Mouse (Mus musculus) ovary, adult 18-20 months (tissue): Measurements from ENCODE around the gene Plxna1.

Experiments
- DNase-seq: peaks from one replicate; pipeline ENCODE4 v3.0.0; 2022; ENCODE audit warnings: low spot score, mixed read lengths

Gene Plxna1

DNA sequence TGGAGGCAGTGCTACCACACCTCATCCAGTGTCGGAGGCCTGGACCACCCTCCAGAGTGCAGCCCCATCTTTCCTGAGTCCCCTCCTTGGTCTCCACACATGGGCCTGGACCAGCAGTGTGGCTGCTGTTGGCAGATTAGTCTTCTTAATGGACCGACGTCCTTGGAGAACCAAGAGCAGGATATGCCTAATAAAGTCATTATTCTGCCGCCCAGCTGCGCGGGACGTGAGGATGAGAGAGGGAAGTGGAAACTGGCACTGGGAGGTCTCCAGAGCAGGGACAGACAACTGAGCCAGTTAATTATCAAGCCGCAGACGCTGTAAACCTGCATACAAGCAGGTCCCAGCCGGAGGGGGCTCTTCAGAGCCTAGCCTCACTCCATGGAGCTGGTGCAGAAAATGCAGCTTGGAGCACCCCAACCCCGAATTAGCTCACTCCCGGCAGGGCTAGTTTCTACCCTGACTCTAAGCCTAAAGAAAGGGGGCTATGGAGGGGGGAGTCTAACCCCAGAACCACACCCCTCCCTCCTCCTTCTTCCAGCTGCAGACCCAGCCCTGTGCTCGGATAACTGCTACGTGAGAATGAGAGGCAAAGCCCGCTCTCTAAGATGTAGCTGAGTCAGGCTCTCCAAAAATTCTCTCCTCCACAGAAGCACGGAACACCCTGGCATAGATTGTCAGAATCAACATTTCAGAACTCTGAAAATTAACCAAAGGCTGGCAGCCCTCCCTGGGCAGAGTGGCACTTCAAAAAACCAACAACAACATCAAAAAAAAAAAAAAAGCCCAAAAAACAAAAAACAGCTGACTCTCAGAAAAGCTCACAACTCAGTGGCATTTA, 80.7 kb downstream of the Plxna1 start:
- no peak for DNase-seq

DNA sequence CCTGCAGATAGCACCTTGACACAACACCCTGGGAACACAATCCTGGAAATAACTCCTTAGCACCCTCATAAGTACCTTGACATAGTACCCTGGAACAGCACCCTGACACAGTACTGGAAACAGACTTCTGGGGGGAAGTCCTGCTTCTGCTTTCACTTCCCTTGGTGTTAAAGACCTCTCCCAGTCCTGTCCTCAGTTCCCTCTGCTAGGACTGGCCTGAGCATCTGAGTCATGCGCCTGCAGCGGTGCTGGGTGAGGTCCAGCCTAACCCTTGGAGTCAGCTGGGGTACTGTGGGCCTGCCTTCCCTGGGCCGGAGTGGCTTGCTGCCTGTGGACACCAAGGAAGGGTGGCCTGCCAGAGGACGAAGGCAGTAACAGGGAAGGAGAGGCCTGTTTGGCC, 81.9 kb downstream of the Plxna1 start:
- DNase-seq: no peak

DNA sequence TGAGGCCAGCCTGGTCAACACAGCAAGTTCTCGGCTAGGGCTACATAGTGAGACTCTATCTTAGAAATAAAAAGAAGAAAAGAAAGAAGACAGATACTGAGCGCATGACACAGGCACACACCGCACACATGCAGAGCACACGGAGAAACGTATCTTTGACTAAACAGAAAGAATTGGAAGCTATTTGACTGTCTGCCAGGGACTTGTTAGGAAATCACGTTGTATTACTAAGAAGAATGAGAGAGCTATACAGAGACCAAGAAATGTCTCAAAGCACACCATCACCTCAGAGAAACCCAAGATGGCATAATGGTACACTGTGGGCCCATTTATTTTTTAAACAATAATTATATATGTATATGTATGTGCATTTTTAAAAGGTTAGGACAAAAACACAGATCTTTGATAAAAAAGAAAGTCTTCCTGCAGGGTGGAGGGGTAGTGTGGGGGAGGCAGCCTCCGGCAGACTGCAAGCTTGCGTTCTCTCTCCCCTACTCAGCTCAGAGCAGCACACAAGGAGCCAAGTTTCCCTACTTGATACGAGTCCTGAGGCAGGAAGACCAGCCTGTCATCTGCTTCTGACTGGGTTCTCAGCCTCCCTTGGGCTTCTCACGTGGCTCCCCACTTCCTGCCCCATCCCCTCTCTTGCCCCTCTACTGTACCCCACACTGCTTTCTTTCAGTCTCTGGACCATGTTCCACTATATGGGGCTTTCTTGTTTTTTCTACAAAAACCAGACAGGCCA, 90.5 kb downstream of the Plxna1 start:
- no peak for DNase-seq

DNA sequence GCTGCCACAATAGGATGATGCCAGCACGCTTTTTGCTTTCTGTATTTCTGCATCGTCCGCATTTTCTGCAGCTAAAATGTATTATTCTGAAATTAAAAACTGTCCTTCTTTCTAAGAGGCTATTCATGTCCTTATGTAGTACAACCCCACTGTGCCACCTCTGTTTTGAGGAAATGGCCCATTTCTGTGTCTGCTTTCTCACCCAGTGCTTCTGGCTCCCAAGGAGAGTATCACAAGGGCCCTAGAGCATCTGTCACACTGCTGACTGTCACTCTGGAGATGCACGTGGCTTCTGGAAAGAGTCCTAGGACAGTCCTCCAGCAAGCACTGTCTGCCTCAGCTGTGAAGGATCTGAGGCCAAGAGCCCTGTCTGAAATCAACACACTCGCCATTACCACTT, 95.2 kb downstream of the Plxna1 start:
- DNase-seq: no peak
